Mouse (Mus musculus): ENCODE measurements around the gene Galnt14.

- no peak for TF ChIP-seq CTCF (IDR thresholded peaks at IDR 0.05; ENCODE audit: control insufficient read depth, insufficient read depth, insufficient read length)
- TF ChIP-seq MAX (IDR thresholded peaks at IDR 0.05), result no peak
- TF ChIP-seq USF1 (IDR thresholded peaks at IDR 0.05; ENCODE audit: low read depth), result no peak
- TF ChIP-seq CEBPB (IDR thresholded peaks at IDR 0.05; ENCODE audit: low read depth), result no peak
Observed at GRCm38 (mm10) chr17:73628263-73628914, 81.9 kb downstream of the Galnt14 start.
